Mouse (Mus musculus) layer of hippocampus, adult 9-11 months (tissue): Measurements from ENCODE around the gene Psg17.
"Not testable (repeated sequence)": the region's sequence is repeated elsewhere in the genome, so short reads cannot be mapped to it uniquely, and the experiment has no call there.

ENCODE experiments used
- DNase-seq: peaks from one replicate; pipeline ENCODE4 v3.0.0; 2022

Gene Psg17

GRCm38 (mm10) chr7:18821507-18821906, at the start of gene Psg17:
TSS of gene Psg17 (minus strand) at chr7:18821607.
- no peak for DNase-seq

- DNase-seq: not testable (repeated sequence)
These were observed 49.6 kb upstream of the Psg17 start, which contains the start of gene Pglyrp1 for GRCm38 (mm10) chr7:18871031-18871430. TSS of gene Pglyrp1 (plus strand) at chr7:18871331.

GRCm38 (mm10) chr7:18868491-18868890, 47.1 kb upstream of the Psg17 start:
- no peak for DNase-seq

- no peak for DNase-seq
These were observed 41.4 kb upstream of the Psg17 start for GRCm38 (mm10) chr7:18862801-18863200.

- no peak for DNase-seq
These were observed 37.0 kb upstream of the Psg17 start for GRCm38 (mm10) chr7:18858310-18858916.

GRCm38 (mm10) chr7:18848395-18848794, 27.0 kb upstream of the Psg17 start:
- DNase-seq: no peak

- DNase-seq: no peak
These were observed 23.4 kb upstream of the Psg17 start for GRCm38 (mm10) chr7:18844811-18845210.

GRCm38 (mm10) chr7:18841174-18841567, 19.8 kb upstream of the Psg17 start:
- DNase-seq: no peak

GRCm38 (mm10) chr7:18840386-18841173, 19.2 kb upstream of the Psg17 start:
- peak; percentile 36 for DNase-seq

GRCm38 (mm10) chr7:18839865-18840264, 18.5 kb upstream of the Psg17 start, which contains the start of gene Mill2:
TSS of gene Mill2 (plus strand) at chr7:18839966.
- no peak for DNase-seq

- DNase-seq: no peak
These were observed 10.9 kb upstream of the Psg17 start for GRCm38 (mm10) chr7:18832298-18832697.

- DNase-seq: no peak
These were observed 8.1 kb upstream of the Psg17 start for GRCm38 (mm10) chr7:18829545-18829944.

GRCm38 (mm10) chr7:18828592-18828991, 7.2 kb upstream of the Psg17 start:
- no peak for DNase-seq

GRCm38 (mm10) chr7:18827792-18828546, 6.6 kb upstream of the Psg17 start:
- no peak for DNase-seq

GRCm38 (mm10) chr7:18818301-18818700, 3.1 kb downstream of the Psg17 start:
- no peak for DNase-seq

- no peak for DNase-seq
These were observed 17.9 kb downstream of the Psg17 start for GRCm38 (mm10) chr7:18803526-18803925.

- DNase-seq: no peak
These were observed 22.3 kb downstream of the Psg17 start for GRCm38 (mm10) chr7:18799129-18799528.

- DNase-seq: no peak
These were observed 23.0 kb downstream of the Psg17 start, which contains the start of gene Psg19 for GRCm38 (mm10) chr7:18798420-18798819. TSS of gene Psg19 (minus strand) at chr7:18798520.

- not testable (repeated sequence) for DNase-seq
These were observed 30.7 kb downstream of the Psg17 start for GRCm38 (mm10) chr7:18790671-18791070.

GRCm38 (mm10) chr7:18781301-18781700, 40.1 kb downstream of the Psg17 start:
- not testable (repeated sequence) for DNase-seq

- no peak for DNase-seq
These were observed 42.0 kb downstream of the Psg17 start for GRCm38 (mm10) chr7:18779337-18779781.
